11 mouse cellular contexts compared by ENCODE assay signal in the genomic region with DNA sequence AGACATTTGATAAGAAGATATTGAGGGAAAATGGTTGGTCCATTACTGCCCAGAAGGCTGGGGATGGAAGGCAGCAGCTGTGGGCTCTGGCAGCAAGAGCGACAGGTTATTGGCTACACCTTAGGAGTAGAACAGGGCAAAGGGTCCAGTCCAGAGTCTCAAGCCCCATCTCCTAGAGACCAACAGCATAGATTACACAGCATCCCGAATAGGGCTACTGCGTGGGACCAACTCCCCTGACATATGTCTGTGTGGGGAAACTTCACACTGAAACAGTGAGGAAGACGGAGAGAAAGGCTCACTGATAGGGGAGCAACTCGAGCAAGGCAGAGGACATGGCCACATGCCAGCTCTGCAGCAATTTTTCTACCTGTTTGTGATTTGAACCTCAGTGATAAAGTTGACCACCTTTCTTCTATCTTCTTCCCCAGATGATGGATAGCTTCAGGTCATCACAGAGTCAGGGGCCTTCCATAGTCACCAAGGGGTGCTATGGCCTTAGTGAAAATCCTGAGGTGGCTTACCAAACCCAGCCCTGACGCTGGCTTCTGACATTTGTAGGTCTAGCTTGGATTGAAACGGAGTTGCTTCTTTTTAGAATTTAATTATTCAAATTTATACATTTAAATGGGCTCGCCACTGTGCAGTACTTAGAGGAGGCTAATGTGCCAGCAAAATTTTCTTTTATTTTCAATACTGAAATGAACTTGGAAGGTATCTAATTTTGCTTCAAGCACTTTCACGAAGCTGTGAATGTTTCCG.
DNase-seq lines count a peak whose midpoint lies in the region; ATAC-seq lines count a peak whose summit lies in the region.
"Had no signal": no experiment of that assay in that cellular context is flagged by ENCODE, and none has a peak within 500 bp of the region (broad histone marks: within the 10 kb centered on the region; RNA-seq: fewer than 3 reads in every experiment).

No protein-coding gene starts in this region.

- DNase-seq in adrenal gland, postnatal 10 days: peak; percentile 3
- DNase-seq in adrenal gland, adult 18-20 months (ENCODE audit: low spot score in 2 of 2): no peak
- peak; percentile 14 to 28 for DNase-seq in cerebellum, postnatal 36 days
- peak; percentile 18 to 31 for DNase-seq in left cerebral cortex, postnatal 36 days (ENCODE audit: low spot score in 2 of 2)
- no peak for DNase-seq in gastrocnemius, adult 18-20 months (ENCODE audit: low spot score)
- DNase-seq: liver, postnatal 0 days had no signal

- intact Hi-C loops in left cerebral cortex, postnatal 36 days (cut with DNase I): loop anchor here (5.0 kb wide), 1 partner anchor 84 kb away; no protein-coding TSS in a partner anchor

- no peak overlapping the region for H3K4me3 ChIP-seq in hindbrain, embryonic 13.5 days
- no peak overlapping the region for H3K4me3 ChIP-seq in hindbrain, embryonic 12.5 days
- H3K4me3 ChIP-seq: kidney, embryonic 15.5 days; stomach, embryonic 15.5 days had no signal

- no peaks in the 10 kb centered on the region for H3K9me3 ChIP-seq in hindbrain, embryonic 13.5 days
- no peaks in the 10 kb centered on the region for H3K9me3 ChIP-seq in hindbrain, embryonic 12.5 days (replicated peaks)
- H3K9me3 ChIP-seq: kidney, embryonic 15.5 days; stomach, embryonic 15.5 days had no signal

- no peaks in the 10 kb centered on the region for H3K36me3 ChIP-seq in hindbrain, embryonic 13.5 days
- H3K36me3 ChIP-seq in hindbrain, embryonic 12.5 days: no peaks in the 10 kb centered on the region
- H3K36me3 ChIP-seq: kidney, embryonic 15.5 days; stomach, embryonic 15.5 days had no signal

- no peaks in the 10 kb centered on the region for H3K4me1 ChIP-seq in hindbrain, embryonic 13.5 days (replicated peaks)
- H3K4me1 ChIP-seq in hindbrain, embryonic 12.5 days: 0 out of 2 replicates have a peak, but pooled peaks cover 3% of the 10 kb centered on the region
- H3K4me1 ChIP-seq: kidney, embryonic 15.5 days; stomach, embryonic 15.5 days had no signal

- no peak overlapping the region for H3K9ac ChIP-seq in hindbrain, embryonic 13.5 days
- H3K9ac ChIP-seq in hindbrain, embryonic 12.5 days: no peak overlapping the region
- H3K9ac ChIP-seq: kidney, embryonic 15.5 days; liver, postnatal 0 days; stomach, embryonic 15.5 days had no signal

- WGBS in hindbrain, embryonic 13.5 days: 80% methylated on average over 10 of the region's 10 CpGs
- 81% methylated on average over 10 of the region's 10 CpGs for WGBS in hindbrain, embryonic 12.5 days

- no peak overlapping the region for H3K4me2 ChIP-seq in hindbrain, embryonic 13.5 days
- no peak overlapping the region for H3K4me2 ChIP-seq in hindbrain, embryonic 12.5 days (replicated peaks)
- H3K4me2 ChIP-seq: kidney, embryonic 15.5 days; stomach, embryonic 15.5 days had no signal

- ATAC-seq in hindbrain, embryonic 13.5 days (ENCODE audit: low FRiP score): peak; percentile 49; the same call in 1 of the 2 replicates
- no peak for ATAC-seq in hindbrain, embryonic 12.5 days (ENCODE audit: low FRiP score)
- ATAC-seq in granulocyte monocyte progenitor cell, adult 5-6 weeks (replicated peaks; ENCODE audit: poor library complexity, severe bottlenecking): no peak
- ATAC-seq: liver, postnatal 0 days had no signal

- H3K27ac ChIP-seq in hindbrain, embryonic 13.5 days: no peak overlapping the region
- no peak overlapping the region for H3K27ac ChIP-seq in hindbrain, embryonic 12.5 days
- H3K27ac ChIP-seq: kidney, embryonic 15.5 days; stomach, embryonic 15.5 days had no signal

- H3K27me3 ChIP-seq in hindbrain, embryonic 13.5 days: no peaks in the 10 kb centered on the region
- H3K27me3 ChIP-seq in hindbrain, embryonic 12.5 days: no peaks in the 10 kb centered on the region
- H3K27me3 ChIP-seq: kidney, embryonic 15.5 days; stomach, embryonic 15.5 days had no signal

Comparison
In these comparisons a context has a peak if more than half of its experiments do, and no peak if none do; other contexts are left out.
1. DNase-seq: peak in adrenal gland, postnatal 10 days (single experiment), cerebellum, postnatal 36 days (2 of 2) and left cerebral cortex, postnatal 36 days (2 of 2); none in adrenal gland, adult 18-20 months (0 of 2) and gastrocnemius, adult 18-20 months (single experiment).